Mouse (Mus musculus): ENCODE data around the gene Tbrg1. TPM values are rescaled to one million over a fixed set of nuclear protein-coding genes. Genes with fewer than 3 reads are reported as not detected.
A peak's percentile ranks its signal among the peaks of the same experiment; 100 is the strongest.

Tbrg1 gene
- 140 and 159 TPM in 2 replicates for polyA plus RNA-seq (2011; ENCODE audit: insufficient read length, low read depth, missing spikeins)

DNA sequence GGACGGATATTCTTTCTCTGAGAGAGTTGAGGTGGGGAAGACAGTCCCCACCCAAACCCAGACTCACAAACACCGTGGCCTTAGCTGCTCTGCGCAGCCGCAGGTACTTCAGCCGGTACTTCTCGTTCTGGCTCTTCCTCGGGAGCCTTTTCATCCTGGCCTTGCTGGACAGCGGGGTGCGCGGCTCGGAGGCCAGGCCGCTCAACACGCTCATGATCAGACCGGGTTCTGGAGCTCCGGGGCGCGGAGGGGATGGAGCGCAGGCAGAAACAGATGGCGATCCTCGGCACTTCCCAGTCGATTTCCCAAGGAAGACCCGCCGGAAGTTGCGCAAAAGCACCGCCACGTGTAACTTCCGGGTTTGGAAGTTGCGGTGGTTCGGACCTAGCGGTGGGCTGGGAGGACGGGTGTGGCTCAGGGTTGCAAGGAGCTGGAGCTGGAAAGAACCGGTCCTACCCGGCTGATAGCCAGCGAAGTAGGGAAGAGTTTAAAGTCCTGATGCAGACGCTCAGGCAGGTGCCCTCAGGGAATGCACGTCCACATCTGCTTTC is at the start of gene Tbrg1:
Gene Tbrg1, minus strand, starts transcription at position 382 of the 551 bp plus-strand sequence.
- TF ChIP-seq CTCF (IDR thresholded peaks at IDR 0.05; ENCODE audit: borderline replicate concordance, insufficient read depth, low read length) (no peak), POLR2A (IDR thresholded peaks at IDR 0.05; ENCODE audit: low read depth, low read length) (peak; percentile 86)
- Histone ChIP-seq H3K4me1 (ENCODE audit: control insufficient read depth, insufficient read depth, low read length) (no peaks in the 10 kb centered on the region), H3K27ac (ENCODE audit: insufficient read depth, low read length) (peak within 1 kb of the TSS; percentile 81), H3K4me3 (ENCODE audit: insufficient read depth, low read length) (peak within 1 kb of the TSS; percentile 69)

DNA sequence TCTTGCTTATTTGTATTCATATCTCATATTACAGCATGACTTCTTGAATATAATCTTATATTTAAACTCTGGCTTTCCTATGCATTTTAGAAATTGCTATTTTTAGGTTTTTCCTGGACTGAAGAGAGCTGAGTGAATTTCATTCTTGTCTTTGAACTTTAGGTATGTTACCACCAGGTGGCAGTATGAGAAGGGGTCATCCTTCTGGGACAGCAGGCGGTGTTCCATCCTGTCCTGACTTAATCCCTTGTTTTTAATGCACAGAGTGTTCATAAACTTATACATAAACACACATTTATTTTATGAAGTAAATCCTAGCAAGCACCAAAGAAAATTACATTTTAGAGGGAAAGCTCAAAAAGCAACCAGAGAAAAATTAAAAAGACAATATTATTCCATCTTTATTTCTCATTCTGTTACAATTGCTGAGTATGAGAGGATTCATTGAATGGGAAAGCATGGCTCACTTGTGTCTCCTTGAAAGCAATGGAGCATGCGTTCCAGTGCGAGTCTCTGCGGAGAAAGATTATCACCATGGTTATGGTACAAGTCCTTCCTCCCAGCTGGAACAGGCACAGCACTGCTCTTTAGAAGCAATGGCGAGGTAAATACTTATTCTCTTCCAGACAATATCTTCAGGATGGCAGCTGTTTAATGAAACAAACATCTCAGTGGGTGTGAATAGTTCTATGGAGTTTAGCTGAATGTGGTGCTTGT is 33.0 kb upstream of the Tbrg1 start:
- H3K4me3 ChIP-seq (ENCODE audit: insufficient read depth, low read length), result no peak overlapping the region
- no peak for TF ChIP-seq POLR2A (IDR thresholded peaks at IDR 0.05; ENCODE audit: low read depth, low read length)
- peak; percentile 44; the same call in 1 of the 2 replicates for TF ChIP-seq CTCF (IDR thresholded peaks at IDR 0.05; ENCODE audit: borderline replicate concordance, insufficient read depth, low read length)
- H3K27ac ChIP-seq (ENCODE audit: insufficient read depth, low read length), result no peak overlapping the region
- no peaks in the 10 kb centered on the region for H3K4me1 ChIP-seq (ENCODE audit: control insufficient read depth, insufficient read depth, low read length)

DNA sequence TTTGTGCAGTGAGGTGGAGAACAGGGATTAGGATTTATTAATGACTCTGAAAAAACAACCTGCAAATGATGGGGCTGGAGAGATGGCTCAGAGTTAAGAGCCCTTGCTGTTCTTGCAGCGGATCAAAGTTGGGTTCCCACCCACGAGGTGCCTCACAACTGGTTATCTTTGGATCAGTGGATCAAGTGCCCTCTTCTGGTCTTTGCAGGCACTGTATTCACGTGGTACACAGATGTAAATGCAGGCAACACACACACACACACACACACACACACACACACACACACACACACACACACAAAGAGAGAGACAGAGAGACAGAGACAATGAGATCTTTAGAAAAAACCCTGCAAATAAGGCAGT is 30.8 kb upstream of the Tbrg1 start:
- H3K4me1 ChIP-seq (ENCODE audit: control insufficient read depth, insufficient read depth, low read length), result no peaks in the 10 kb centered on the region
- TF ChIP-seq POLR2A (IDR thresholded peaks at IDR 0.05; ENCODE audit: low read depth, low read length), result no peak
- TF ChIP-seq CTCF (IDR thresholded peaks at IDR 0.05; ENCODE audit: borderline replicate concordance, insufficient read depth, low read length), result no peak
- peak overlapping the region; percentile 73 for H3K27ac ChIP-seq (ENCODE audit: insufficient read depth, low read length)
- H3K4me3 ChIP-seq (ENCODE audit: insufficient read depth, low read length), result no peak overlapping the region

DNA sequence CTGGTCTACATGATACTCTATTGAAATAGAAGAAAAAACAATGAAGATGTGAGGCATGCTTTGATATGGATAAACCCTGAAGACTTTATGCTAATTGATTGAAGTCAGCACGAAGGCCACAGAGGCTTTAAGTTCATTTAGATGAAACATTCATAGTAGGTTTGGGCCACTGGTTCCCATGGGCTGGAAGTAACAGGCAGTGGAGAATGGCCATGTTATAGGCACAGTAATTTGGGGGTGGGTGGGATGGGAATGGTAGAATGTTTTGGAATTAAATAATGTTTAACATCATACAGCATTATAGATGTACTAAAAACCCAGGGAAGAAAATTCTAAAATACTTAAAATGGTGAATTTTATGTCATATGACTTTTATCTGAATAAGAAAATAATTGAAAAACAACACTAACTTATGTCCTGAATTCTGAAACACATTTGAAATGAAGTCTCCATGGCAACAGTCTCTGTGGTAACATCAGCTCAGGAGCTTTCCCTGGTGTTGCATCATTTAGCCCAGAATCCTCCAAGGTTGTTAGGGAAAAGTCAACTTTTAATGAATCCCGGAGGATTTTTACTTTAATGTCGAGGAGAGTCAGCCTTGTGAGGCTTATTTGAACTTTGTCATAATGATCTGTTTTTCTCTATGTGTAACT is 30.3 kb upstream of the Tbrg1 start:
- H3K4me1 ChIP-seq (ENCODE audit: control insufficient read depth, insufficient read depth, low read length), result no peaks in the 10 kb centered on the region
- no peak overlapping the region for H3K4me3 ChIP-seq (ENCODE audit: insufficient read depth, low read length)
- H3K27ac ChIP-seq (ENCODE audit: insufficient read depth, low read length), result peak overlapping the region; percentile 73
- no peak for TF ChIP-seq CTCF (IDR thresholded peaks at IDR 0.05; ENCODE audit: borderline replicate concordance, insufficient read depth, low read length)
- TF ChIP-seq POLR2A (IDR thresholded peaks at IDR 0.05; ENCODE audit: low read depth, low read length), result no peak

DNA sequence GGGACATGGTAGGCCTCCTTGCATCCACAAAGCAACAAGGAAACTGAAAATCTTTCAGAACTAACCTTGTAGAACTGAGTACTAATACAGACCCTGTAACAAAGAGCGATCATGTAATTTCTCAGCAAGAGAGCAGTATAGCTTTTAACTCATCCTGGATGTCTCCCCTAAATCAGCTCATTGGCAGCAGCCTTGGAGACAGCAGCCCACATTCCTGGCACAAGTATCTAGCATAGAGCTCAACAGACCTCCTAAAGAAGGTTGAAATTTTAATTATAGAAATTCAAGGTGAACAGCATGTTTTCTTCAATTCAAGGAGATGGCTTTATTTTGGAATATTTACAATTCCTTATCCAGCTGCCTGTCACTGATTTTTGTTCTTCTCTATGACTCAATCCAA is 24.0 kb upstream of the Tbrg1 start:
- TF ChIP-seq POLR2A (IDR thresholded peaks at IDR 0.05; ENCODE audit: low read depth, low read length) (no peak), CTCF (IDR thresholded peaks at IDR 0.05; ENCODE audit: borderline replicate concordance, insufficient read depth, low read length) (no peak)
- H3K4me3 ChIP-seq (ENCODE audit: insufficient read depth, low read length), result no peak overlapping the region
- H3K4me1 ChIP-seq (ENCODE audit: control insufficient read depth, insufficient read depth, low read length), result no peaks in the 10 kb centered on the region
- H3K27ac ChIP-seq (ENCODE audit: insufficient read depth, low read length), result no peak overlapping the region

DNA sequence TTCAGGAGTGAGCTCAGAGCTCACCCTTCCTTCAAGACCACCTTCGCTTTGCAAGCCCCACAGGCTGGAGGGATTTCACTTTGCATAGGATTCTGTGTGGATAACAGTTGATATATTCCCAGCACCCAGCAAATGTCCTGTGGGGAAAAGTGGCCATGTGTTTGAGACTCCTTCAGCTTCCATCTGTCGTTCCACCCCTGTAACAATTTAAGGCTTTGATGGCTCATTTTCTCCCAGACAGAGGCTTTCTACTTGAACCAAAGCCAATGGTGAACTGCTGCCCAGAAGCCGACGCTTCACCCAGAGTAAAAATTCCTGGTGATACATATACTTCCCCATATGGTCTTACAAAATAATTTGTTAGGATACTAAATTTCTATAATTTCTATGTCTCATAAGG is 18.2 kb upstream of the Tbrg1 start:
- H3K4me1 ChIP-seq (ENCODE audit: control insufficient read depth, insufficient read depth, low read length), result no peaks in the 10 kb centered on the region
- TF ChIP-seq CTCF (IDR thresholded peaks at IDR 0.05; ENCODE audit: borderline replicate concordance, insufficient read depth, low read length) (no peak), POLR2A (IDR thresholded peaks at IDR 0.05; ENCODE audit: low read depth, low read length) (no peak)
- H3K27ac ChIP-seq (ENCODE audit: insufficient read depth, low read length), result no peak overlapping the region
- H3K4me3 ChIP-seq (ENCODE audit: insufficient read depth, low read length), result no peak overlapping the region

DNA sequence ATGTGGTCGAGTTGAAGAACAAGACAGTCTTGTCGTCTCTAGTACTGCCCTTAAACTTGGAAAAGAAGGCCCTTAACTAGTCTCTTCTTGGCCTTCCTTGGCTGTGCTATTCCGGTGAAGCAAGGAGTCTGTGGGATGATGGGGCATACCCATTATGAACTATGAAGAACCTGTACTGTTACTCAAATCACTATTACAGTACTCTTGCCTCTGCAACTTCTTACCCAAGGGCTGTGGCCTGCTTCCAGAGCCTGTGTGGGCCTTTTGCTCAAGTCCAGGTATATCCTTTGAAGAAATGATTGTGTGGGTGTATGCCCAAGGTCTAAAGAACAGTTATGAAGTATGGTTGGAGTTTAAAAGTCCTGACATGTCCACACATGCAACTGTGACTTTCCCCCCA is 13.1 kb upstream of the Tbrg1 start:
- no peaks in the 10 kb centered on the region for H3K4me1 ChIP-seq (ENCODE audit: control insufficient read depth, insufficient read depth, low read length)
- H3K4me3 ChIP-seq (ENCODE audit: insufficient read depth, low read length), result no peak overlapping the region
- no peak for TF ChIP-seq CTCF (IDR thresholded peaks at IDR 0.05; ENCODE audit: borderline replicate concordance, insufficient read depth, low read length)
- TF ChIP-seq POLR2A (IDR thresholded peaks at IDR 0.05; ENCODE audit: low read depth, low read length), result no peak
- H3K27ac ChIP-seq (ENCODE audit: insufficient read depth, low read length), result no peak overlapping the region

DNA sequence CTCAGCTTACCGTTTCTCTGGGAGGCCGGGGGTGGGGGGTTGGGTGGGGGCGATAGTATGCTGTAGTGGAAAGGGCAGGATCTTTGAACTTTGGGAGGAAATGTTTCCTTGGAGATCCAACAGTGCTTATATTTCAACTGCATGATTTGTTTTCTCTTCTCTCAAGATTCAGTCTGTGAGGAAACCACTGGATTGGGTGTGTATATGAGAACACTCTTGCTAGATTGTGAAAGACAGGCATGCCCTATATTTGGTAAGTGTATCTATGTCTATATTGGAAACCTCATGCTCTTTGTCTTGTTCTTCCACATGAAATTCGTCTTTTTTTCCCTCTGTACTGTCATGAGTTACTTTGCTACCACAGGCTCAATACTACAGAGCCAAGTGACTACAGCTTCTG is 12.6 kb upstream of the Tbrg1 start:
- Histone ChIP-seq H3K4me3 (ENCODE audit: insufficient read depth, low read length) (no peak overlapping the region), H3K27ac (ENCODE audit: insufficient read depth, low read length) (no peak overlapping the region), H3K4me1 (ENCODE audit: control insufficient read depth, insufficient read depth, low read length) (no peaks in the 10 kb centered on the region)
- TF ChIP-seq POLR2A (IDR thresholded peaks at IDR 0.05; ENCODE audit: low read depth, low read length) (no peak), CTCF (IDR thresholded peaks at IDR 0.05; ENCODE audit: borderline replicate concordance, insufficient read depth, low read length) (no peak)

DNA sequence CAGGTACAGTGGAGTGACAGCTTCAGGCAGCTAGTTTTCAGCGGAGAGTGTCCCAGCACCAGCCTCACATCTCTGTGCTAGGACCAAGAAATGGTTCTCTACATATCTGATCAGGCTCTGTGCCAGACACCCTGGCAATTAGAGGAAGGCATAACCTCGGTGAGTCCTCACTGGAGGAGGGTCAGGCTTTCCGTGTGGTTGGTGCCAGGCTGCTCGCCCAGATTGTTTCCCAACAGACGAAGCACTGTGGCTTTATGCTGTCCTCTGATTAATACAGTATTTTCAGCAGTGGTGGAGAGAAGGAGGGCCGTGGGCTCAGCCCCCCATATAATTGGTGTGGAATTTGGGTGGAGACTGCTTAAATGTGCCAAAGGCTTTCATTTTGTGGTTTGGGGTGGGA is 12.0 kb upstream of the Tbrg1 start, which contains the start of gene Panx3:
Gene Panx3, minus strand, starts transcription at position 121 of the 400 bp plus-strand sequence.
- no peak within 1 kb of the TSS for H3K27ac ChIP-seq (ENCODE audit: insufficient read depth, low read length)
- H3K4me3 ChIP-seq (ENCODE audit: insufficient read depth, low read length), result no peak within 1 kb of the TSS
- H3K4me1 ChIP-seq (ENCODE audit: control insufficient read depth, insufficient read depth, low read length), result no peaks in the 10 kb centered on the region
- no peak for TF ChIP-seq POLR2A (IDR thresholded peaks at IDR 0.05; ENCODE audit: low read depth, low read length)
- TF ChIP-seq CTCF (IDR thresholded peaks at IDR 0.05; ENCODE audit: borderline replicate concordance, insufficient read depth, low read length), result no peak

DNA sequence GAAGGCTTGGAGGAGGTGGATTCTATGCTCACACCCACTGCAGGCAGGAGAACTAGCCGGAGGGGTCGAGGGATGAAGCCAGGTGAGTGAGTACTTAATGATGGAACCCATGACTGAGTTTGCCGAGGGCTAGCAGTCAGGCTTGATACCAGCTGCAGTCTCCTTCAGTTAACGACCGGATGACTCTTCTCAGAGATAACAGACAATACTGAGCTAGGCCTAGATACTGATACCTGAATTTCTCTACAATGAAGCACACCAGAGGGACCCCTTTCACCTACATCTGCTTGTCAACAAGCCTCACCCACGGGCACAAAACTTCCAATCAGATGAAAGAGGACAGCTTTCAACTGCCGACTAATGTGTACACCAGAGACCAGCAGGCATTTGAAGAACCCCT is 8.9 kb upstream of the Tbrg1 start:
- Histone ChIP-seq H3K4me1 (ENCODE audit: control insufficient read depth, insufficient read depth, low read length) (no peaks in the 10 kb centered on the region), H3K4me3 (ENCODE audit: insufficient read depth, low read length) (no peak overlapping the region), H3K27ac (ENCODE audit: insufficient read depth, low read length) (no peak overlapping the region)
- TF ChIP-seq CTCF (IDR thresholded peaks at IDR 0.05; ENCODE audit: borderline replicate concordance, insufficient read depth, low read length), result no peak
- no peak for TF ChIP-seq POLR2A (IDR thresholded peaks at IDR 0.05; ENCODE audit: low read depth, low read length)
